Comparison of ENCODE assay signal across 24 mouse cellular contexts in genomic region chr11:13605152-13605697, GRCm38 (mm10).
A peak's percentile ranks its signal among the peaks of the same experiment; 100 is the strongest.
DNase-seq lines count a peak whose midpoint lies in the region; ATAC-seq and TF ChIP-seq lines count a peak whose summit lies in the region.
"Had no signal": no experiment of that assay in that cellular context is flagged by ENCODE, and none has a peak within 500 bp of the region (broad histone marks: within the 10 kb centered on the region; RNA-seq: fewer than 3 reads in every experiment).

No protein-coding gene starts in this region.

- no peaks in the 10 kb centered on the region for H3K36me3 ChIP-seq in limb, embryonic 12.5 days
- H3K36me3 ChIP-seq in limb, embryonic 10.5 days = no peaks in the 10 kb centered on the region
- no peaks in the 10 kb centered on the region for H3K36me3 ChIP-seq in embryonic facial prominence, embryonic 13.5 days
- no peaks in the 10 kb centered on the region for H3K36me3 ChIP-seq in forebrain, postnatal 0 days (ENCODE audit: insufficient read depth)
- H3K36me3 ChIP-seq in midbrain, postnatal 0 days (ENCODE audit: insufficient read depth, low read length) = no peaks in the 10 kb centered on the region
- H3K36me3 ChIP-seq: heart, embryonic 15.5 days had no signal

- H3K27ac ChIP-seq in limb, embryonic 12.5 days = no peak overlapping the region
- no peak overlapping the region for H3K27ac ChIP-seq in limb, embryonic 10.5 days
- no peak overlapping the region for H3K27ac ChIP-seq in embryonic facial prominence, embryonic 13.5 days
- no peak overlapping the region for H3K27ac ChIP-seq in forebrain, postnatal 0 days (ENCODE audit: low read depth, low read length)
- no peak overlapping the region for H3K27ac ChIP-seq in midbrain, postnatal 0 days (ENCODE audit: low read depth, low read length)
- H3K27ac ChIP-seq: heart, embryonic 15.5 days; layer of hippocampus, adult 2 months; stomach, postnatal 0 days had no signal

- TF ChIP-seq CTCF in forebrain, postnatal 0 days (IDR thresholded peaks at IDR 0.05; ENCODE audit: low read depth) = no peak
- no peak for TF ChIP-seq CTCF in midbrain, postnatal 0 days (IDR thresholded peaks at IDR 0.05)

- 55% methylated on average over 3 of the region's 4 CpGs for WGBS in limb, embryonic 12.5 days
- WGBS in limb, embryonic 10.5 days = 95% methylated on average over 3 of the region's 4 CpGs
- WGBS in embryonic facial prominence, embryonic 13.5 days = 9% methylated on average over 3 of the region's 4 CpGs
- 54% methylated on average over 3 of the region's 4 CpGs for WGBS in forebrain, postnatal 0 days
- 54% methylated on average over 3 of the region's 4 CpGs for WGBS in midbrain, postnatal 0 days

- no peaks in the 10 kb centered on the region for H3K27me3 ChIP-seq in limb, embryonic 12.5 days
- no peaks in the 10 kb centered on the region for H3K27me3 ChIP-seq in limb, embryonic 10.5 days (ENCODE audit: low read depth, poor library complexity, severe bottlenecking)
- no peaks in the 10 kb centered on the region for H3K27me3 ChIP-seq in embryonic facial prominence, embryonic 13.5 days
- no peaks in the 10 kb centered on the region for H3K27me3 ChIP-seq in forebrain, postnatal 0 days (ENCODE audit: insufficient read depth, low read length)
- no peaks in the 10 kb centered on the region for H3K27me3 ChIP-seq in midbrain, postnatal 0 days (ENCODE audit: insufficient read depth, low read length)
- H3K27me3 ChIP-seq: heart, embryonic 15.5 days had no signal

- ATAC-seq in limb, embryonic 12.5 days (ENCODE audit: insufficient number of reproducible peaks, insufficient read depth, low FRiP score, low TSS enrichment, low read depth) = peak; percentile 87; the same call in 1 of the 2 replicates
- peak; percentile 81 for ATAC-seq in embryonic facial prominence, embryonic 13.5 days (ENCODE audit: insufficient number of reproducible peaks, insufficient read depth, low FRiP score, low TSS enrichment, low read depth)
- ATAC-seq in forebrain, postnatal 0 days = peak; percentile 25; the same call in 1 of the 2 replicates
- peak; percentile 20; the same call in 1 of the 2 replicates for ATAC-seq in midbrain, postnatal 0 days (ENCODE audit: low FRiP score)
- ATAC-seq: hindbrain, embryonic 16.5 days had no signal

- no peak overlapping the region for H3K4me3 ChIP-seq in limb, embryonic 12.5 days (replicated peaks)
- no peak overlapping the region for H3K4me3 ChIP-seq in limb, embryonic 10.5 days
- H3K4me3 ChIP-seq in embryonic facial prominence, embryonic 13.5 days = no peak overlapping the region
- H3K4me3 ChIP-seq in forebrain, postnatal 0 days (ENCODE audit: low read depth, low read length) = no peak overlapping the region
- H3K4me3 ChIP-seq in midbrain, postnatal 0 days (ENCODE audit: low read depth, low read length) = no peak overlapping the region
- H3K4me3 ChIP-seq: heart, embryonic 15.5 days; layer of hippocampus, adult 2 months had no signal

- no peaks in the 10 kb centered on the region for H3K9me3 ChIP-seq in limb, embryonic 12.5 days
- no peaks in the 10 kb centered on the region for H3K9me3 ChIP-seq in limb, embryonic 10.5 days (replicated peaks)
- H3K9me3 ChIP-seq in embryonic facial prominence, embryonic 13.5 days = no peaks in the 10 kb centered on the region
- H3K9me3 ChIP-seq in forebrain, postnatal 0 days (ENCODE audit: low read length) = no peaks in the 10 kb centered on the region
- no peaks in the 10 kb centered on the region for H3K9me3 ChIP-seq in midbrain, postnatal 0 days (ENCODE audit: low read length)
- H3K9me3 ChIP-seq: heart, embryonic 15.5 days had no signal

- H3K9ac ChIP-seq in limb, embryonic 12.5 days (replicated peaks) = no peak overlapping the region
- H3K9ac ChIP-seq in embryonic facial prominence, embryonic 13.5 days = no peak overlapping the region
- no peak overlapping the region for H3K9ac ChIP-seq in forebrain, postnatal 0 days
- no peak overlapping the region for H3K9ac ChIP-seq in midbrain, postnatal 0 days (replicated peaks; ENCODE audit: low read length, poor library complexity, severe bottlenecking)
- H3K9ac ChIP-seq: heart, embryonic 15.5 days had no signal

- no peak overlapping the region for H3K4me2 ChIP-seq in limb, embryonic 12.5 days
- H3K4me2 ChIP-seq in embryonic facial prominence, embryonic 13.5 days = no peak overlapping the region
- H3K4me2 ChIP-seq in forebrain, postnatal 0 days (ENCODE audit: low read depth) = no peak overlapping the region
- H3K4me2 ChIP-seq in midbrain, postnatal 0 days (ENCODE audit: low read depth, low read length, poor library complexity, severe bottlenecking) = no peak overlapping the region
- H3K4me2 ChIP-seq: heart, embryonic 15.5 days; liver, embryonic 11.5 days had no signal

- DNase-seq in limb, embryonic 10.5 days (ENCODE audit: low spot score) = no peak
- peak; percentile 11 for DNase-seq in forebrain, postnatal 0 days
- no peak for DNase-seq in midbrain, postnatal 0 days (ENCODE audit: low spot score)
- no peak for DNase-seq in layer of hippocampus, adult 18-20 months (ENCODE audit: low spot score in 2 of 2)
- DNase-seq in heart, adult 8-10 months (ENCODE audit: low spot score) = no peak
- DNase-seq: adrenal gland, postnatal 36 days; cerebellum, adult 18-20 months; cerebellum, postnatal 25 days; gastrocnemius, postnatal 10 days; heart, adult 18-20 months; heart, postnatal 4 days; kidney, adult 11 months; kidney, postnatal 10 days; layer of hippocampus, postnatal 36 days; lung, adult 2 months; lung, postnatal 36 days; right cerebral cortex, postnatal 4 days had no signal

- no peaks in the 10 kb centered on the region for H3K4me1 ChIP-seq in limb, embryonic 12.5 days (replicated peaks)
- H3K4me1 ChIP-seq in limb, embryonic 10.5 days = no peaks in the 10 kb centered on the region
- H3K4me1 ChIP-seq in embryonic facial prominence, embryonic 13.5 days = no peaks in the 10 kb centered on the region; the same call in 1 of the 2 replicates
- no peaks in the 10 kb centered on the region for H3K4me1 ChIP-seq in forebrain, postnatal 0 days (ENCODE audit: insufficient read depth)
- H3K4me1 ChIP-seq in midbrain, postnatal 0 days (ENCODE audit: insufficient read depth, low read length) = no peaks in the 10 kb centered on the region

Comparison
In these comparisons a context has a peak if more than half of its experiments do, and no peak if none do; other contexts are left out.
1. ATAC-seq: peak in every context shown above with its lines; median percentile 87 in limb, embryonic 12.5 days; 81 in embryonic facial prominence, embryonic 13.5 days; 25 in forebrain, postnatal 0 days; 20 in midbrain, postnatal 0 days.